Mouse (Mus musculus) CH12.LX (cell line): ENCODE results near the gene Ccdc28b. TPM values are rescaled to one million over a fixed set of nuclear protein-coding genes. Genes with fewer than 3 reads are reported as not detected.
A peak's percentile ranks its signal among the peaks of the same experiment; 100 is the strongest.

Experiments
- DNase-seq: peaks from one replicate; pipeline ENCODE4 v3.0.0-alpha.2; 2013; ENCODE audit errors: extremely low read depth
- H3K27ac ChIP-seq: 2 replicates; pipeline ENCODE4 v1.5.1; 2012; ENCODE audit warnings: low read depth, mild to moderate bottlenecking, control low read depth, moderate library complexity; ENCODE audit not compliant: insufficient read depth
- H3K27me3 ChIP-seq: replicated peaks from 2 replicates; pipeline ENCODE3; 2012; ENCODE audit warnings: inconsistent platforms
- H3K36me3 ChIP-seq, 2 experiments: replicated peaks in 1 of 2; 2 replicates each; pipeline versions ENCODE3 to v1.6.1; 2012; ENCODE audit warnings: inconsistent platforms in 1 of 2, low read length in 1 of 2, mild to moderate bottlenecking in 1 of 2, mixed read lengths in 1 of 2, moderate library complexity in 1 of 2; ENCODE audit not compliant: control insufficient read depth in 1 of 2, insufficient read depth in 1 of 2
- H3K4me1 ChIP-seq, 2 experiments: 2 replicates each; pipeline ENCODE4 v1.6.1; 2012; ENCODE audit warnings: inconsistent platforms in 1 of 2, moderate library complexity in 1 of 2; ENCODE audit not compliant: insufficient read depth in 2 of 2, control insufficient read depth in 1 of 2
- H3K4me2 ChIP-seq: 2 replicates; pipeline ENCODE4 v1.6.1; 2012; ENCODE audit warnings: low read depth, mild to moderate bottlenecking, control low read depth; ENCODE audit not compliant: poor library complexity, insufficient read depth, severe bottlenecking
- H3K4me3 ChIP-seq, 3 experiments: fragments of 150-350 bp in 1 of 3; sonication (generic) in 1 of 3; replicated peaks in 1 of 3; 2 replicates each; pipeline versions ENCODE3 to v1.5.1; 2011 to 2012; ENCODE audit warnings: low read depth in 2 of 3, low read length in 2 of 3, mild to moderate bottlenecking in 2 of 3, moderate library complexity in 2 of 3, control low read depth in 1 of 3, improper control_type of control experiment in 1 of 3, inconsistent platforms in 1 of 3, mixed read lengths in 1 of 3; ENCODE audit not compliant: poor library complexity in 1 of 3
- H3K79me2 ChIP-seq: replicated peaks from 2 replicates; pipeline ENCODE4 v1.6.1; 2012; ENCODE audit warnings: mild to moderate bottlenecking, moderate library complexity; ENCODE audit not compliant: control insufficient read depth, poor library complexity, insufficient read depth, severe bottlenecking; ENCODE audit errors: extremely low read depth
- H3K9ac ChIP-seq: 2 replicates; pipeline ENCODE4 v1.6.1; 2012; ENCODE audit warnings: low read depth, mild to moderate bottlenecking, control low read depth, moderate library complexity; ENCODE audit not compliant: insufficient read depth
- H3K9me3 ChIP-seq: replicated peaks from 2 replicates; pipeline ENCODE3; 2012; ENCODE audit warnings: low read length, inconsistent platforms, mixed read lengths
- BHLHE40 ChIP-seq: IDR thresholded peaks from 2 replicates; pipeline ENCODE4 v1.6.1; 2011; ENCODE audit warnings: mild to moderate bottlenecking, low read depth, low read length, improper control_type of control experiment
- CHD1 ChIP-seq: IDR thresholded peaks from 2 replicates; pipeline ENCODE4 v1.6.1; 2012; ENCODE audit warnings: low read depth, low read length, improper control_type of control experiment, inconsistent platforms
- CHD2 ChIP-seq: IDR thresholded peaks from 2 replicates; pipeline ENCODE4 v1.6.1; 2011; ENCODE audit warnings: low read length, improper control_type of control experiment
- CTCF ChIP-seq, 2 experiments: IDR thresholded peaks in 1 of 2; conservative IDR thresholded peaks in 1 of 2; 2 replicates each; pipeline ENCODE4 v1.5.1; 2011 to 2012; ENCODE audit warnings: low read depth in 2 of 2, low read length in 2 of 2, improper control_type of control experiment in 1 of 2, inconsistent platforms in 1 of 2, mild to moderate bottlenecking in 1 of 2, moderate library complexity in 1 of 2
- E2F4 ChIP-seq: IDR thresholded peaks from 2 replicates; pipeline ENCODE4 v1.6.1; 2011; ENCODE audit warnings: low read depth, low read length, improper control_type of control experiment; ENCODE audit not compliant: insufficient replicate concordance
- ELF1 ChIP-seq: IDR thresholded peaks from 2 replicates; pipeline ENCODE4 v1.6.1; 2014; ENCODE audit warnings: low read depth, mild to moderate bottlenecking, inconsistent platforms, low read length, improper control_type of control experiment
- EP300 ChIP-seq: IDR thresholded peaks from 2 replicates; pipeline ENCODE4 v1.6.1; 2011; ENCODE audit warnings: low read length, improper control_type of control experiment
- ETS1 ChIP-seq: conservative IDR thresholded peaks from 2 replicates; pipeline ENCODE4 v1.6.1; 2012; ENCODE audit warnings: low read depth, mild to moderate bottlenecking, inconsistent platforms, low read length, improper control_type of control experiment, moderate library complexity
- GABPA ChIP-seq: IDR thresholded peaks from 2 replicates; pipeline ENCODE4 v1.6.1; 2012; ENCODE audit warnings: low read depth, low read length, improper control_type of control experiment, inconsistent platforms; ENCODE audit not compliant: insufficient replicate concordance
- HCFC1 ChIP-seq: IDR thresholded peaks from 2 replicates; pipeline ENCODE4 v1.6.1; 2012; ENCODE audit warnings: low read depth, mild to moderate bottlenecking, inconsistent platforms, low read length, improper control_type of control experiment
- IRF4 ChIP-seq: IDR thresholded peaks from 2 replicates; pipeline ENCODE4 v1.6.1; 2014; ENCODE audit warnings: low read depth, mild to moderate bottlenecking, inconsistent platforms, low read length, improper control_type of control experiment
- JUN ChIP-seq: IDR thresholded peaks from 2 replicates; pipeline ENCODE4 v1.6.1; 2011; ENCODE audit warnings: low read depth, mild to moderate bottlenecking, low read length, improper control_type of control experiment, moderate library complexity; ENCODE audit not compliant: insufficient read depth
- JUND ChIP-seq: conservative IDR thresholded peaks from 2 replicates; pipeline ENCODE4 v1.6.1; 2011; ENCODE audit warnings: low read depth, low read length, improper control_type of control experiment
- KAT2A ChIP-seq: IDR thresholded peaks from 2 replicates; pipeline ENCODE4 v1.6.1; 2012; ENCODE audit warnings: low read length, improper control_type of control experiment, inconsistent platforms; ENCODE audit not compliant: insufficient replicate concordance
- MAFK ChIP-seq: IDR thresholded peaks from 2 replicates; pipeline ENCODE4 v1.6.1; 2011; ENCODE audit warnings: low read length, improper control_type of control experiment; ENCODE audit not compliant: insufficient replicate concordance
- MAX ChIP-seq: IDR thresholded peaks from 2 replicates; pipeline ENCODE4 v1.6.1; 2011; ENCODE audit warnings: low read length, improper control_type of control experiment
- MAZ ChIP-seq: IDR thresholded peaks from 2 replicates; pipeline ENCODE4 v1.6.1; 2012; ENCODE audit warnings: low read depth, mild to moderate bottlenecking, inconsistent platforms, low read length, improper control_type of control experiment, moderate library complexity
- MEF2A ChIP-seq: IDR thresholded peaks from 2 replicates; pipeline ENCODE4 v1.6.1; 2014; ENCODE audit warnings: low read depth, mild to moderate bottlenecking, inconsistent platforms, low read length, improper control_type of control experiment, borderline replicate concordance
- MXI1 ChIP-seq: IDR thresholded peaks from 2 replicates; pipeline ENCODE4 v1.6.1; 2011; ENCODE audit warnings: mild to moderate bottlenecking, low read depth, low read length, improper control_type of control experiment
- MYC ChIP-seq: IDR thresholded peaks from 2 replicates; pipeline ENCODE4 v1.6.1; 2011; ENCODE audit warnings: low read depth, mild to moderate bottlenecking, improper control_type of control experiment, low read length
- NELFE ChIP-seq: IDR thresholded peaks from 2 replicates; pipeline ENCODE4 v1.6.1; 2011; ENCODE audit warnings: low read depth, low read length, improper control_type of control experiment
- NRF1 ChIP-seq: IDR thresholded peaks from 2 replicates; pipeline ENCODE4 v1.6.1; 2014; ENCODE audit warnings: low read depth, mild to moderate bottlenecking, inconsistent platforms, low read length, improper control_type of control experiment, moderate library complexity
- PAX5 ChIP-seq: IDR thresholded peaks from 2 replicates; pipeline ENCODE4 v1.6.1; 2012; ENCODE audit warnings: low read length, inconsistent platforms, mixed read lengths
- POLR2A ChIP-seq: IDR thresholded peaks from 2 replicates; pipeline ENCODE4 v1.6.1; 2011; ENCODE audit warnings: low read depth, mild to moderate bottlenecking, improper control_type of control experiment, low read length
- POLR2AphosphoS2 ChIP-seq: IDR thresholded peaks from 2 replicates; pipeline ENCODE4 v1.6.1; 2011; ENCODE audit warnings: low read depth, low read length, improper control_type of control experiment
- RAD21 ChIP-seq: IDR thresholded peaks from 2 replicates; pipeline ENCODE4 v1.6.1; 2011; ENCODE audit warnings: low read depth, mild to moderate bottlenecking, low read length, improper control_type of control experiment, moderate library complexity
- RCOR1 ChIP-seq: conservative IDR thresholded peaks from 2 replicates; pipeline ENCODE4 v1.6.1; 2012; ENCODE audit warnings: low read depth, mild to moderate bottlenecking, inconsistent platforms, low read length, improper control_type of control experiment
- SIN3A ChIP-seq: IDR thresholded peaks from 2 replicates; pipeline ENCODE4 v1.6.1; 2012; ENCODE audit warnings: low read length, improper control_type of control experiment, inconsistent platforms
- SMC3 ChIP-seq: IDR thresholded peaks from 2 replicates; pipeline ENCODE4 v1.6.1; 2011; ENCODE audit warnings: low read depth, low read length, improper control_type of control experiment
- TBP ChIP-seq: conservative IDR thresholded peaks from 2 replicates; pipeline ENCODE4 v1.6.1; 2011; ENCODE audit warnings: low read depth, low read length, improper control_type of control experiment
- TCF12 ChIP-seq: IDR thresholded peaks from 2 replicates; pipeline ENCODE4 v1.6.1; 2014; ENCODE audit warnings: low read depth, mild to moderate bottlenecking, inconsistent platforms, low read length, improper control_type of control experiment
- UBTF ChIP-seq: IDR thresholded peaks from 2 replicates; pipeline ENCODE4 v1.6.1; 2012; ENCODE audit warnings: low read depth, mild to moderate bottlenecking, inconsistent platforms, low read length, improper control_type of control experiment, moderate library complexity
- USF1 ChIP-seq: IDR thresholded peaks from 2 replicates; pipeline ENCODE4 v1.6.1; 2014; ENCODE audit warnings: low read depth, mild to moderate bottlenecking, inconsistent platforms, low read length, improper control_type of control experiment
- USF2 ChIP-seq: conservative IDR thresholded peaks from 2 replicates; pipeline ENCODE4 v1.6.1; 2011; ENCODE audit warnings: low read depth, low read length, improper control_type of control experiment
- ZC3H11A ChIP-seq: IDR thresholded peaks from 2 replicates; pipeline ENCODE4 v1.6.1; 2012; ENCODE audit warnings: low read depth, mild to moderate bottlenecking, inconsistent platforms, low read length, improper control_type of control experiment
- ZKSCAN1 ChIP-seq: IDR thresholded peaks from 2 replicates; pipeline ENCODE4 v1.6.1; 2012; ENCODE audit warnings: low read depth, inconsistent platforms, low read length, improper control_type of control experiment, borderline replicate concordance
- ZMIZ1 ChIP-seq: IDR thresholded peaks from 2 replicates; pipeline ENCODE4 v1.6.1; 2012; ENCODE audit warnings: low read depth, mild to moderate bottlenecking, inconsistent platforms, low read length, improper control_type of control experiment
- ZNF384 ChIP-seq: IDR thresholded peaks from 2 replicates; pipeline ENCODE4 v1.6.1; 2012; ENCODE audit warnings: low read depth, low read length, improper control_type of control experiment, inconsistent platforms
- dilution Hi-C: fragments of 300-500 bp; cut with MboI; formaldehyde crosslinking; loops from 2 replicates; pipeline ENCODE4 v1.14.3; 2020; ENCODE audit warnings: low sequenced_read_pairs; ENCODE audit not compliant: extremely low pct_unique_long_range_greater_than_20kb, extremely low pct_ligation_motif_present
- in situ Hi-C: fragments of 300-500 bp; cut with MboI; formaldehyde crosslinking; loops from 3 replicates; pipeline ENCODE4 v1.14.3; 2019; ENCODE audit warnings: low sequenced_read_pairs, low pct_ligation_motif_present, low pct_unique_long_range_greater_than_20kb, mixed read lengths
- polyA plus RNA-seq: library from polyadenylated mRNA; unstranded; fragments of >175 nt; gene quantifications from 2 replicates; pipeline ENCODE4 v1.2.1, GENCODE M21; 2012; ENCODE audit warnings: low read depth; ENCODE audit not compliant: insufficient read length
- total RNA-seq, 2 experiments: library from RNA; depleted of rRNA; stranded (reverse); fragments of 300-350 nt in 1 of 2; fragments of >200 nt in 1 of 2; gene quantifications; 2 replicates each; pipeline ENCODE4 v1.2.3; 2012 to 2014

Gene Ccdc28b
- total and polyA plus RNA-seq, 3 experiments = 24.0 to 28.0 (median 27.3) TPM

- Histone ChIP-seq H3K4me3 (peak within 1 kb of the TSS; percentile 61 to 83 (median 76)), H3K79me2 (peaks cover 28% of the 10 kb centered on the region), H3K9ac (peak within 1 kb of the TSS; percentile 95), H3K36me3 (peaks cover 43 to 66% of the 10 kb centered on the region in 2 experiments), H3K27ac (peak within 1 kb of the TSS; percentile 78), H3K4me2 (peak within 1 kb of the TSS; percentile 90), H3K9me3 (no peaks in the 10 kb centered on the region), H3K4me1 (peaks cover 4 to 39% of the 10 kb centered on the region in 2 experiments), H3K27me3 (no peaks in the 10 kb centered on the region)
- TF ChIP-seq TBP (peak; percentile 84), RCOR1 (no peak), SIN3A (peak; percentile 72), SMC3 (no peak), USF1 (peak; percentile 68), MXI1 (peak; percentile 94), CHD2 (peak; percentile 19; the same call in 1 of the 2 replicates), ZNF384 (peak; percentile 94), POLR2AphosphoS2 (peak; percentile 86), JUND (0 out of 2 replicates have a peak, but pooled peaks have one; percentile 7), ZKSCAN1 (no peak), KAT2A (peak; percentile 90; the same call in 1 of the 2 replicates), ETS1 (peak; percentile 34; the same call in 1 of the 2 replicates), EP300 (no peak), CHD1 (0 out of 2 replicates have a peak, but pooled peaks have one; percentile 77), TCF12 (peak; percentile 68), RAD21 (no peak), E2F4 (no peak; the same call in 1 of the 2 replicates), POLR2A (peak; percentile 98), NRF1 (peak; percentile 86), NELFE (peak; percentile 96), CTCF (conservative IDR thresholded peaks at IDR 0.05 in 1 of 2, IDR thresholded peaks at IDR 0.05 in 1 of 2; ENCODE audit: low read depth in 2 of 2, low read length in 2 of 2) (no peak), ZMIZ1 (peak; percentile 81), MEF2A (0 out of 2 replicates have a peak, but pooled peaks have one; percentile 44), ELF1 (peak; percentile 80; the same call in 1 of the 2 replicates), GABPA (peak; percentile 49; the same call in 1 of the 2 replicates), JUN (no peak), ZC3H11A (no peak), USF2 (no peak), UBTF (no peak), MAFK (no peak), BHLHE40 (peak; percentile 46; the same call in 1 of the 2 replicates), HCFC1 (peak; percentile 97), MYC (no peak), MAZ (0 out of 2 replicates have a peak, but pooled peaks have one; percentile 5), PAX5 (no peak), IRF4 (0 out of 2 replicates have a peak, but pooled peaks have one; percentile 15), MAX (peak; percentile 73)
- dilution Hi-C loops = no loop called here
- peak; percentile 98 for DNase-seq
- in situ Hi-C loops = no loop called here
Measured at GRCm38 (mm10) chr4:129640638-129641467, 17.1 kb upstream of the Ccdc28b start, which contains the start of gene Txlna. Gene Txlna, minus strand, starts transcription at chr4:129641065.
